Mouse (Mus musculus) urinary bladder, adult 2 months (tissue): ENCODE results near the gene C730034F03Rik. TPM values are rescaled to one million over a fixed set of nuclear protein-coding genes. Genes with fewer than 3 reads are reported as not detected.
"Not testable (repeated sequence)": the region's sequence is repeated elsewhere in the genome, so short reads cannot be mapped to it uniquely, and the experiment has no call there.

Source experiments
- DNase-seq: peaks from one replicate; pipeline ENCODE4 v3.0.0; 2022; ENCODE audit warnings: low spot score
- polyA plus RNA-seq: library from polyadenylated mRNA; depleted of rRNA; stranded (reverse); fragments of >200 nt; gene quantifications from 2 replicates; pipeline ENCODE4 v1.2.3, GENCODE M21; 2012; rRNA removed

The C730034F03Rik gene
- 2.0 and 3.7 TPM in 2 replicates for polyA plus RNA-seq

- DNase-seq: peak; percentile 83
Measured at GRCm38 (mm10) chr15:89429352-89430221, at the start of gene C730034F03Rik, which contains the start of the genes Gm44502 and Chkb. C730034F03Rik (plus strand) TSS chr15:89429589. Gm44502 (minus strand) TSS chr15:89429696. Chkb (minus strand) TSS chr15:89429908.

GRCm38 (mm10) chr15:89384617-89385016 is 44.8 kb upstream of the C730034F03Rik start, which contains the start of gene Klhdc7b:
Klhdc7b (plus strand) TSS chr15:89384917.
- no peak for DNase-seq

GRCm38 (mm10) chr15:89387127-89387526 is 42.3 kb upstream of the C730034F03Rik start:
- DNase-seq: no peak

- DNase-seq: no peak
Measured at GRCm38 (mm10) chr15:89390081-89390480, 39.3 kb upstream of the C730034F03Rik start.

- DNase-seq: no peak
Measured at GRCm38 (mm10) chr15:89396883-89397282, 32.5 kb upstream of the C730034F03Rik start.

- DNase-seq: no peak
Measured at GRCm38 (mm10) chr15:89398146-89398545, 31.2 kb upstream of the C730034F03Rik start.

GRCm38 (mm10) chr15:89399716-89400115 is 29.7 kb upstream of the C730034F03Rik start:
- no peak for DNase-seq

GRCm38 (mm10) chr15:89402471-89402870 is 26.9 kb upstream of the C730034F03Rik start:
- no peak for DNase-seq

- no peak for DNase-seq
Measured at GRCm38 (mm10) chr15:89404831-89405623, 24.4 kb upstream of the C730034F03Rik start.

GRCm38 (mm10) chr15:89406691-89407090 is 22.7 kb upstream of the C730034F03Rik start:
- no peak for DNase-seq

GRCm38 (mm10) chr15:89410118-89410517 is 19.3 kb upstream of the C730034F03Rik start, which contains the start of gene Syce3:
Syce3 (minus strand) TSS chr15:89410503.
- DNase-seq: no peak

GRCm38 (mm10) chr15:89415282-89415681 is 14.1 kb upstream of the C730034F03Rik start:
- DNase-seq: no peak

- no peak for DNase-seq
Measured at GRCm38 (mm10) chr15:89421938-89422337, 7.5 kb upstream of the C730034F03Rik start.

- DNase-seq: no peak
Measured at GRCm38 (mm10) chr15:89424621-89425020, 4.8 kb upstream of the C730034F03Rik start.

- no peak for DNase-seq
Measured at GRCm38 (mm10) chr15:89425711-89426121, 3.7 kb upstream of the C730034F03Rik start, which contains the start of gene Cpt1b. Cpt1b (minus strand) TSS chr15:89425863.

- no peak for DNase-seq
Measured at GRCm38 (mm10) chr15:89426716-89427115, 2.7 kb upstream of the C730034F03Rik start.

GRCm38 (mm10) chr15:89428136-89428790 is 1.1 kb upstream of the C730034F03Rik start:
- DNase-seq: no peak

GRCm38 (mm10) chr15:89428821-89429351 is 503 bp upstream of the C730034F03Rik start:
- no peak for DNase-seq

- no peak for DNase-seq
Measured at GRCm38 (mm10) chr15:89430341-89430740, 952 bp downstream of the C730034F03Rik start.

- DNase-seq: not testable (repeated sequence)
Measured at GRCm38 (mm10) chr15:89430771-89431170, 1.4 kb downstream of the C730034F03Rik start.

GRCm38 (mm10) chr15:89431271-89431670 is 1.9 kb downstream of the C730034F03Rik start:
- DNase-seq: no peak
